In genomic region chr13:108498773-108499313, GRCm38 (mm10) we compare ENCODE assay signal across 10 mouse cellular contexts. TPM values are rescaled to one million over a fixed set of nuclear protein-coding genes. Genes with fewer than 3 reads are reported as not detected.
DNase-seq lines count a peak whose midpoint lies in the region; ATAC-seq and TF ChIP-seq lines count a peak whose summit lies in the region.
"Had no signal": no experiment of that assay in that cellular context is flagged by ENCODE, and none has a peak within 500 bp of the region (broad histone marks: within the 10 kb centered on the region; RNA-seq: fewer than 3 reads in every experiment).

No protein-coding gene starts in this region.

- H3K4me1 ChIP-seq in heart, adult 2 months (ENCODE audit: control insufficient read depth, insufficient read depth, low read length), result peaks cover 2% of the 10 kb centered on the region; the same call in 1 of the 2 replicates
- no peaks in the 10 kb centered on the region; the same call in 1 of the 2 replicates for H3K4me1 ChIP-seq in intestine, embryonic 15.5 days (replicated peaks)
- peaks cover 4% of the 10 kb centered on the region; the same call in 1 of the 2 replicates for H3K4me1 ChIP-seq in neural tube, embryonic 13.5 days (replicated peaks)

- TF ChIP-seq CTCF in heart, adult 2 months (IDR thresholded peaks at IDR 0.05), result no peak
- TF ChIP-seq CTCF in left cerebral cortex, adult 2 months (IDR thresholded peaks at IDR 0.05), result no peak

- intact Hi-C loops in heart, adult 2 months (cut with DNase I), result no loop called here
- intact Hi-C loops in heart, postnatal 36 days (cut with DNase I), result no loop called here
- intact Hi-C loops in left cerebral cortex, adult 2 months (cut with DNase I), result no loop called here

- no peaks in the 10 kb centered on the region for H3K27me3 ChIP-seq in heart, adult 2 months (ENCODE audit: control insufficient read depth, insufficient read depth, low read length)
- no peaks in the 10 kb centered on the region for H3K27me3 ChIP-seq in intestine, embryonic 15.5 days (replicated peaks)
- no peaks in the 10 kb centered on the region for H3K27me3 ChIP-seq in neural tube, embryonic 13.5 days

- peak overlapping the region; percentile 35 for H3K4me3 ChIP-seq in heart, adult 2 months
- H3K4me3 ChIP-seq in left cerebral cortex, adult 2 months, result peak overlapping the region; percentile 30
- H3K4me3 ChIP-seq in intestine, embryonic 15.5 days (replicated peaks), result peak overlapping the region; percentile 26
- H3K4me3 ChIP-seq in neural tube, embryonic 13.5 days, result no peak overlapping the region
- H3K4me3 ChIP-seq: erythroblast, embryonic 14.5 days had no signal

- 32% methylated on average over 9 of the region's 9 CpGs for WGBS in heart, adult 2 months
- 30% methylated on average over 9 of the region's 9 CpGs for WGBS in intestine, embryonic 15.5 days
- WGBS in neural tube, embryonic 13.5 days, result 26% methylated on average over 9 of the region's 9 CpGs

- no peak overlapping the region for H3K9ac ChIP-seq in heart, adult 2 months (ENCODE audit: low read depth, low read length)
- peak overlapping the region; percentile 18; the same call in 1 of the 2 replicates for H3K9ac ChIP-seq in intestine, embryonic 15.5 days
- no peak overlapping the region for H3K9ac ChIP-seq in neural tube, embryonic 13.5 days

- H3K79me2 ChIP-seq in heart, adult 2 months (replicated peaks; ENCODE audit: control insufficient read depth, insufficient read depth, low read length), result no peaks in the 10 kb centered on the region

- TF ChIP-seq POLR2A in heart, adult 2 months (IDR thresholded peaks at IDR 0.05; ENCODE audit: insufficient read depth, low read depth, low read length), result no peak

- H3K27ac ChIP-seq in heart, adult 2 months, result peak overlapping the region; percentile 40; the same call in 1 of the 2 replicates
- H3K27ac ChIP-seq in left cerebral cortex, adult 2 months, result peak overlapping the region; percentile 63
- peak overlapping the region; percentile 90 for H3K27ac ChIP-seq in intestine, embryonic 15.5 days
- no peak overlapping the region for H3K27ac ChIP-seq in neural tube, embryonic 13.5 days (replicated peaks)

- H3K4me2 ChIP-seq in intestine, embryonic 15.5 days (replicated peaks), result peak overlapping the region; percentile 52
- H3K4me2 ChIP-seq in neural tube, embryonic 13.5 days, result peak overlapping the region; percentile 33

- no peaks in the 10 kb centered on the region for H3K36me3 ChIP-seq in heart, adult 2 months (ENCODE audit: control insufficient read depth, insufficient read depth, low read length)
- H3K36me3 ChIP-seq in intestine, embryonic 15.5 days, result no peaks in the 10 kb centered on the region
- H3K36me3 ChIP-seq in neural tube, embryonic 13.5 days, result no peaks in the 10 kb centered on the region

- no peak for DNase-seq in heart, adult 2 months
- no peak for DNase-seq in heart, postnatal 36 days
- no peak for DNase-seq in left cerebral cortex, adult 2 months (ENCODE audit: extremely low spot score in 1 of 2, low spot score in 2 of 2)
- DNase-seq in left cerebral cortex, adult 11 months (ENCODE audit: low spot score), result no peak
- no peak for DNase-seq in embryo, embryonic 10 days (ENCODE audit: low spot score)
- no peak for DNase-seq in thymus, postnatal 25 days
- DNase-seq: adrenal gland, adult 2 months had no signal

- H3K9me3 ChIP-seq in intestine, embryonic 15.5 days, result no peaks in the 10 kb centered on the region
- no peaks in the 10 kb centered on the region for H3K9me3 ChIP-seq in neural tube, embryonic 13.5 days

- no peak for TF ChIP-seq EP300 in heart, adult 2 months (IDR thresholded peaks at IDR 0.05; ENCODE audit: insufficient read depth, low read depth, low read length)

- ATAC-seq in intestine, embryonic 15.5 days, result peak; percentile 81
- ATAC-seq in neural tube, embryonic 13.5 days (ENCODE audit: low read depth), result no peak

RNA-seq across cellular contexts. Expression of gene Pde4d, which starts 49.1 kb away (rescaled TPM):
- 10 to 100 TPM; 38.1 to 40.1 TPM for total RNA-seq in heart, adult 2 months (2021)
- polyA plus RNA-seq in heart, adult 2 months (2012; rRNA removed), result 11.5 and 20.8 TPM in 2 replicates
- 10 to 100 TPM; 37.4 to 43.6 TPM for total RNA-seq in heart, postnatal 36 days (2021)
- total RNA-seq in left cerebral cortex, adult 2 months (2021), result 100 to 1,000 TPM; 116 to 121 TPM
- 18.5 and 24.4 TPM in 2 replicates for polyA plus RNA-seq in intestine, embryonic 15.5 days (2015; fragmentation: Nextera tagmentation; extraction: Ambion mirVana)
- polyA plus RNA-seq in neural tube, embryonic 13.5 days (2015; fragmentation: Nextera tagmentation; extraction: Ambion mirVana), result 15.5 and 16.1 TPM in 2 replicates
